Mouse (Mus musculus) T-cell, adult 2 months (primary cell): Measurements from ENCODE around the gene Nlgn1.

Experiments used
- DNase-seq: peaks from one replicate; pipeline ENCODE4 v3.0.0; 2022; ENCODE audit warnings: low spot score

Nlgn1 gene

DNA sequence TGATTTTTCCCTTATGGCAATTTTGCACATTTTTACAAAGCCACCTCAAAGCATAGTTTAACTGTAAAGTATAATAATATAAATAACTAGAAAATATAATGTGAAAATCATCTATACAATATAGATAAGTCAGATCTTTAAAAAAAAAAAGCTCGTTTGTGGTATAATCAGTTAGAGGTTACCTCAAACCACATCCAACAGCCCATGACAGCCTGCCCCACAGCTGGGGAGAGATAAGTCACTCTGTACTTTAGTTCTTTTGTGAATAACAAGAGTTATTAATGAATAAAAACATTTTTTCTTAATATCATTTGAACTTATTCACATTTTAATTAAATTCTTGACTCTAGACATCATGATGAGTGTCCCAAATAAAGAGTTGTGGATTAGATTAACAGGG is 130.8 kb downstream of the Nlgn1 start:
- DNase-seq = no peak

DNA sequence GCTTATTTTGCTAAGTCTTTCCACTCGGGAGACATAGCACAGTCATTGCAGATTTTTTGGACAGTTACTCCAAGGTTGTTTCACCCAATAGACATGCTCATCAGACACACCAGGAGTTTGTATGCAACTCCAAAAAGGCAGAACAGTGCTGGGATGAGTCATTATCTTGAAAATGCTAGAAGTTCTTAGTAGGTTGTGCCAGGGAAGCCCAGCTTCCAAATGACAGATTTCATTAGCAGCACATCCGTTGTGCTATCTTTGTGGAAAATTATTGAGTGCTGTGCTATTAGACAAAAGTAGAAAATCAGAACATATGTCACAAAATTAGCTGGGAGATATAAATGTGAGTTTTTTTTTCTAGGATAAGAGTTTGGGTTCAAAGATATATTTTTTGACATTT is 137.3 kb downstream of the Nlgn1 start:
- no peak for DNase-seq

DNA sequence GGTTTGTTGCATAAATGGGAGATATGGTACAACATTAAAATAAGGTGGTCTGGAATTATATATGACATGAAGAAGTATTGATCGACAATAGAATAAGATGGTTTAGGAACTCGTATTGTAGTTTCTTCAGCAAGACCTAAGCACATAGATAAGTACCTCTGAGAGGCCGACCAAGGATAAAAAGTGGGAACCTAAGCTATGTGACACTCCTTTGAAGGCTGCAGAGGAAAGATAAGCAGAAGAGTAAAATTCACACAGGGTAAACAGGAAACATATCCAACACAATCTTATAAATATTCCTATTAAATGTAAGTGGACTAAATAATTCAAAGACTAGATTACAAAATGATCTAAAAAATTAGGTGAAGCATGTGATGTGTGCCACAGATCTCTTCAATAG is 151.2 kb downstream of the Nlgn1 start:
- DNase-seq = no peak

DNA sequence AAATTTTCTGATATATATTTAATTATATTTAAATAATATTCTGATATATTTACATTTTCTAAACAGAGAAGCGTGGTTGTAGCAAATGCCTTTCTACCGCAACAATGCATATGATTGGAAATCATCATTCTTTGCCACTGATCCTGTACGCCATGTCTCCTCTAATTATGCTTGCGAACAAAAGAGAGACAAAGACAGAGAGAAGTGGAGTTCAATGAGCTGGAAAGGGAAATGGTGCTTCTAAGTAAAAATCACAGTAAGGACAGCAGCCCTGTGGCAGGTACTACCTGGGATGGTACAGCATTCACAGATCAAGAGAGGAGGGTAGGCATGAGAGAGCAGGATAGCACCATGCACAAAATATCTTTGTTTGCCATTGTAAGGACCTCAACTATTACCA is 156.9 kb downstream of the Nlgn1 start:
- DNase-seq = no peak

DNA sequence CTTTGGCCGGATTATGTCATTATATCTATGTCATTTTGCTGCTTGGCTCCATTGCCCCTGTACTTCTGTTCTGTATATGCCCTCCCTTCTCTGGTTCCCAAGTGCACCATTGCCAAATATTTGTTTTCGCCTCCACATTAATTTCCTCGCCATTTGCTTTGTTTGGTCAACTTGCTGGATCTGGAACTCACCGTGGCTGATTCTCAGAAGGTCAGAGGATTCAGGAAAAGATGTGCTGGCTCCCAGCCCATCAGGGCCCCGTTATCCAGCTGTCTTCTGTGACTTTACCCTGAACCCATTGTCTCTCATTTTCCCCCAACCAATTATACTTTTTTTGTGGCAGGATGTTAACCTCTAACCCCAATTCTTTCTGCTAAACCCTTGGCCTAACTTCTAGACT is 158.0 kb downstream of the Nlgn1 start:
- no peak for DNase-seq

DNA sequence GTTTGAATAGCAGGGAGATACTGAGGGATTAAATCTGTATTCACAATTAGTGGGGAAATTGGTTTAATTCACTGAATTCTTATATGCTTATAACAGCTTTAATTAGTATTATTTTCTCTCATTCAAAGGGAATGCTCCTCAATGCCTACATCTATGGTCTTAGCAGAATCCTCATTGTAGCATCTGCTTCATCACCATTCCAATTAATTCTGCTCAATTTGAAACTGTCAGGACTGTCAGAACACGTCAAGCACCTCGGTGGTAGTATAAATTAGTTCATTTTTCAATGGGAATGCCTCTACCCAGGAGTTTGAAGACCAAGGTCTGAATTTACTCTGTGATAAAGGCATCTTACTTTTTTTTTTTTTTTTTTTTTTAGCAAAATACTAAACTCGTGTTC is 158.6 kb downstream of the Nlgn1 start:
- DNase-seq = no peak

DNA sequence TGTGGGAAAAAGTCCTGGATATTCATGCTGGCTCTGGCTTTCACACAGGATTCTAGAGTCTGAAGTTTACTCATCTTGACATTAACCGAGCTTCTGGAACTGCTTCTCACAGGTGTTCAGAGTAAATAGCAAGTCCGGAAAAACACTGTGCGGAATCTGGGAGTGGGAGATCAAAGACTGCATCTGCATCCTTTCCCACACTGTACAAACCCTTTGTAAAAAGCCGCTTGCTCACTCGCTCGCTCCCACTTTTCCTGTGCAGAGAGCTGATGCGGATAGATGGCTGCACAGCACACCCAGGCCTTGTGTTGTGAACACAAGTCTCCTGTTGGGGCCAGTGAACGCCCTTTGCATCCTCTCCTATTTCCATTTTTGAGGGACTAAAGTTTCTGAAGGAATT is 165.5 kb downstream of the Nlgn1 start:
- no peak for DNase-seq

DNA sequence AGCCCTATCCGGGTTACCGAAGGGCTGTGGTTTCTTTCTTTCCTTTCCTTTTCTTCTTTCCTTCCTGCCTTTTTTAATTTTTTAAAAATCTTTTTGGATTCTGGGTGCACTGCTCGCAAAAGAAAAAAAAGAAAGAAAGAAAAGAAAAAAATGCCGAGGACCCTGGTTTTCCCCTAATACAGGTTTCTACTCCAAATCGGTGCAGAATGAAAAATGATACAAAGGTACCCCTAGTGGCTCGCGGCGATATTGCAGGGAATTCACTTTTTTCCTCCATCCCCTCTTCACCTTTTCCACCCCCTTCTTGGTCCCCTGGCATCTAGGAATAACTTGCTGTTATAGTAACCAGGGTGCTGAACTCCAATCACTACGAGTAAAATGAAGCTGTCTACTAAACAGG is 178.5 kb downstream of the Nlgn1 start:
- DNase-seq = no peak

DNA sequence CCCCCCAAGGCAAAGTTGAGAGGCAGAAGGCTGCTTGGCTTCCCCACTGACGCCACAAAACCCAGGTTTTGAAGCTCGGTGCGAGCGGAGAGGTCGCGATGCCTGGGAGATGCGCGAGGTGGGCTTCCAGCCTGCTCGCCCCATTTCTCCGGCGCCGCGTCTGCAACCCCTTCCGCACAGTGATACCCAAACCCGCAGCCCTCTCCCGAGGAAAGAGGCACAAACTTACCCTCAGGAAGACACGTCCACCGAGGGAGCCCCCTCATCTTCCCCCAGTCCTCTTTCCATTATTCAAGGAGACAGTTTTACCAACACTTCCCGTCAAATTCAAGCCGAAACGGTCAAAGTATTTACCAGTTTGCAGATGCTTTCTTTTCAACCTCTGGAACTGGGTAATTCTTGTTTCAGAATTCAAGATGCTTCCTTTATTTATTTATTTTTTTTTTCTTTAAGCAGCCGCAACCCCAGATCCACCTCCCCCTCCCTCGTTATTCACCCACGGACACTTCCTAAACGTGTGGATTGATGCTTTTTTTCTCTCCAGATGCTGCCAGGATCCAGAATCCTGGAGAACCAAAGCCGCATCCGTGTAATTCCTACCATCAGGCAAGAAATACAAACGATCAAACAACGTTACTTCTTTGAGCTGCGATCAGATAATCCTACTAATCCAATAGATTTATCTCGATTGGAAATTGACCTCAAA is 179.1 kb downstream of the Nlgn1 start:
- DNase-seq = no peak

DNA sequence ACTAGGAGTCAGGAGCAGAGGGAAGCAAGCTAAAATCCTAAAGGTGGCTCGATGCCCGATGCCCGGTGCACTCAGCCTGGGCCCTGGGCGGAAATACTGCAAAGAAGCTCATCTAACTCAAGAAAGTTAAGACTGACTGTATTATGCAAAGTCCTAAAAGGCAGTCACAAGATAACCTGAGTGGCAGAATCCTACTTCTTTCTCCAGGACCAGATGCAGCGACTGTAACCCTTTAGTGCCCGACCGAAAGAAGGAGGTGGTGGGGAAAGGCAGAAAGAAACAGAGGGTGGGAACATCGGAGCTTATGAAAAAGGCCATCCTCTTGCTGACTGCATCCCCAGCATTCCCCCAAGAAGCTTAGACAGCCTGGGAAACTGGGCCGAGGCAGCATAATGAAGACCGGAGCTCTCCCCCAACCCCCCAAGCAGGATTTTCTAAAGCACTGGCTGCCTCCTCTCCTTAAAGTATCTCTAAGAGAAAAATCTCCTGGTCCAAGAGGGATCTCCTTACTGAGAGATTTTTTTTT is 179.7 kb downstream of the Nlgn1 start:
- DNase-seq = no peak

DNA sequence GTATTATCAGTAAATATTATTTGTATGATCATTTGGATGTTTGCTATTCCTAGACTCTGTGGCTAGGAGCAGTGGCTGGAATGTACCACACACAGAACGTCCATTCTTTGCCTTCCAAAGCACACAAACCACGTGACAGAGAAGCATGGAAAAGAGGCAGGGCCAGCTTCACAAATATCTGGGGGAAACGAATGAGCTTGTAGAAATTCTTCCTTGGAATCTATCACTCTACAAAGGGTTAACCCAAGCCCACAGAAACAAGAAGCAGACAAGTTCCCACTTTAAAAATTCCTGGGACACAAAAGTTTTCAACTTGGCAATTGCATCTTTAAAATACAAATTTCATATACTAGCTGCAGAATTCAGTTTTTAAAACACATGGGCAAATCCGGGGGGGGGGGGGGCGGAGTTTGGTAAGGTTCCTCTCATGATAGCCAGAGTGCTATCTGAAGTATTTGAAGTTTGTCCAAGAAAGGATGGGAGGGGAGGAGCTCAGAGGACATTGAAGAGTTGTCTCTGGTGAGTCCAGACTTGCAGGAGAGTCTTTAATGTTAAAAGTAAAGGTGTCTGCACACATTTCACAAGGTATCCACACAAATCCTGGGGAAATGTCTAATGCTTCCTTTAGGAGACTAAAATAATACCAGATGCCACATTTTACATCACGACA is 180.8 kb downstream of the Nlgn1 start:
- no peak for DNase-seq

DNA sequence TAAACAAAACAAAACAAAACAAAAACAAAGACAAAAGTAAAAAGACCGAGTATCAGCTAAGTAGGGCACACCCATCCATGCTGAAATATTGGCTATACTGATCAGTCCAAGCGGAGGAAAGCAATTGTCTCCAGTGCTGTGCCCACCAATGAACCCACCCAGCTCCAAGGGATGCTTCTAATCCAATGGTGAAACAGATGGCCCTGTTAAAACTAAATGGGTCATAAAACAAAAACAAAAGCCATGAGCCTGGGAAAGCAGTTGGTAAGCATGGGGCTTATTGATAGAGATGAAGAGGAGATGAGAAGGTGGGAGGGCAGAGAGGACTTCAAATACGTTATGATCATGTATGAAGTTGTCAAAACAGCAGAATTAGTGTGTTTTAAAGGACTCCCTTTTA is 186.1 kb downstream of the Nlgn1 start:
- no peak for DNase-seq

DNA sequence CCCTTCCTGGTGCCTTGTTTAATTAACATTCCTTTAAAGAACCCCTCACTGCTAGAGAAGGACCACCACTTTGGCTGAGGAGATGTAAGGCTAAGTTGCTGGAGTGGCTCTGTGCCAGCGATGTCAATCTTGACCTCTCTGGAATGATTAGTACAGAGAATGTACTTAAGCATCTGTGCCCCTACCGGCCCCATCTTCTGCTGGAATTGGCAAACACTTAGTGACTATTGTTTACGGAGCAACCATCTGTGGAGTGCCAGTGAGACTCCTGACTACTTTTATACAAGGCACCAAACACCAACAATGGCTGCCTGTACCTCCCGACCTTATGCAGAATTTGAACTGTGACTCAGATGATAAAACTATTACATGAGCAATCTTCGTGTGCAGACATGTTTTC is 186.8 kb downstream of the Nlgn1 start:
- no peak for DNase-seq

DNA sequence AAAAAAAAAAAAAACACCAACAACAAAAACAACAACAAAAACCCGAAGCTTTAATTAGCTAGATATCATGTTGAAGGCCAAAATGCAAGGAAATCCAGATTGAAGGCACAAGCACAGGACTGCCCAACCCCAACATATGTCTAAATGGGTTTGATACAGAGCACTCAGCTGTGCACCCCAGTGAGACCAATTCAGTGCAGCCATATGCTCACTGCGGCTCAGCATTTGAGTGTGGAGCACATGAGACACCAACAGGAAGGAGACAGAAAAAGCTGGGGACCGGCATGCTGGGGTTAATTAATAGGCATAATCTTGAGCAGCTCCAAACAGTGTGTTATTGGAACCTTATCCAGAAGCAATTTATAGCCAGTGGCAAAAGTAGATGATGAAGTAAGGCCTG is 190.7 kb downstream of the Nlgn1 start:
- no peak for DNase-seq

DNA sequence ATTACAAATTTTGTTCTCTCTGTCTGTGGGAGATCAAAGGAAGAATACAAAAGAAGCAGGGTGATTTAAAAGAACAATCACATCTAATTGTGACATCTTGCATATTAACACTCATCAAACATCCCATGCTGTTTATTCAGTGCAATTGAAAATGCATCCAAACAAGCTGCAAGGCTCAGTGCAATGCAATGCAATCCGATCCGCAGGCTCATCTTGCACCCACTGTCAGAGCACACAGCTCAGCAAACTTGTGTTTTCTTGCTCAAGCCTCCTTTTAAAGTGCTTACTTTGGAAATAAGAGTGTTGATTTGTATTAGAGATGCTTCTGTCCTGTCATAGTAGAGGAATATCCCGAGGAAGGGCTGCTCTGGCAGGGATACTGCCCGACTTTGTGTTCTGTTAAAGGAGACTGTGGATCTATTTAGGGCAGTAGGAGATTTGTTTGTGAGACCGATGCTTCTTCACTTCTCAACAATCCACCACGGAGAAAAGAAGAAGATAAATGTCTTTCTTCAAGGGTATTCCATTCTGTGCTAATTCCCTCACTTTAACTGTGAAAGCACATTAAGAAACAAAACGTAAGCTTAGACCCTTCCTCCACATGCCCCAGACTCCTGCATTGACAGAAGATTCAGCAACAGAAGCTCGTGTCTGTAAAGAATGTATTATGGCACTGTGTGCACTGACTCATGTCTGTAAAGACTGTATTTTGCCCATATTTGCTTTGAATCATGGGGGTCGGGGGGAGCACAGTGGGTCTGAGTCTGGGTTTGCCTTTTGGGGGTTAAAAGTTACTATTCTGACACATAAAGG is 197.2 kb downstream of the Nlgn1 start:
- DNase-seq = no peak

DNA sequence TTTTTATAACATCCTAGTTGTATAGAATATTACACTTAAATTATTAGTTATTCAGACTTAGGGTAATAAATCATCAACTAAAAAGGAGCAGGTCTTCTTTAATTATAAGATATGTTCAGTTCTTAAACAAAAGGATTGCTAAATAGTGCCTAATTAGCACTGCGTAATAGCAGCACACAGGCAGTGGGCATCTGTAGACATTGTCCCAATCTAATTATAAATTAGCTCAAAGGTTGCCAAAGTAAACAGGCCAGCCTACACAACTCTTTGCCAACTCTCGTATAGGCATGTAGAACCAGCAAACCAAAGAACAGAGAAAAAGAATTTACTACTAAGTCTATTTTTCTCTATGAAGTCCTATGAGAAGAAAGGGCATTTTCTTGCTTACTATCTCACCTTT is 201.3 kb downstream of the Nlgn1 start:
- DNase-seq = no peak

DNA sequence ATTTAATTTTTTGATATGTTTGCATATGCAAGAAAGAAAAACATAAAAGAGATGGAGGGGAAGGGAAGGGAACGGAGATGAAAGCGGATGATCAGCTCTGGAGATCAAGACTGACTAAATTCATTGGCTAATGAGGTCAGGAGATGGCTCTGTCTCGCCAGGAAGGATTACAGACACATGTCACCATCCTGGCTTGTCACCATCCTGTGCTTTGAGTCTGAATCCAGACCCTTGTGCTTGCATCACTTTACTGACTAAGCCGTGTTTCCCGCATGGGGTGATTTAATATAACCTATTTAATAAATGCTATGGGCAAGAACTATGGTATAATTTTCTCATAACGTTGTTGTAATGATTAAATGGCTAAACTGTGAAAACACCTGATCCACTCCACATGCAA is 202.8 kb downstream of the Nlgn1 start:
- no peak for DNase-seq

DNA sequence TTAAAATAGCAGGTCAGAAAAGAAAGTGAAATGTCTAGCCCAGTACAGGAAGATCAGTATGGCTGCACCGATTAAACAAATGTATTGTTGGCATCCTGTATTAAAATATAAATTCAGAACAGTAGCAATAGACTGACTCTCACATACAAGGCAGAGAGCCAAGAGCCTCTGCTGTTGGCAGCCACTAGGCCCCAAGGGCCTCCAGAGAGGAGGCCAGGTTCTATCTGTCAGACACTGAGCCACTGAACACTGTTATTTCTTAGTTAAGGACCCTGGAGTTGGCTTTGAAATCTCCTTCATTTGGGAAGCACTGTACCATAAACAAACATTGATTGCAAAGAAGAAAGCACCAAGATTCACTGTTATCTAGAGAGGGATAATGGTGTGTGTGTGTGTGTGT is 215.2 kb downstream of the Nlgn1 start:
- no peak for DNase-seq

DNA sequence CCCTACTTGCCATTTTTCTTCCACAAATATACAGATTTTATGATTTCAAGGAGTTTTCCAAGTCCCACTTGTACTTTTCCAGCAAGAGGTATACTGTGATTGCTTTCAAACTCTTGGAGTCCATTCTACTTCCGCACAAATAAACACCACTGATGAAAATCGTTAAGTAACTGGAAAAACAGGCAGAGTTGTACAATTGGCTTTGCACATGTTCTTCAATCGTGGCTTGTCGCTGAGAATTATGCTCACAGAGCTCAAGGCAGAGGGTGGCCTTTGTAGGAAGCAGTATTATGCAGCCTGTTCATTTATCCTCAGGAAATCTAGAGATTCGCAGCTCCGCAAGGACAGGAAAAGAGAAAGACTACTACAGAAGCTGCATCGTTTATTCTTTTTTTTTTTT is 225.9 kb downstream of the Nlgn1 start:
- DNase-seq = no peak

DNA sequence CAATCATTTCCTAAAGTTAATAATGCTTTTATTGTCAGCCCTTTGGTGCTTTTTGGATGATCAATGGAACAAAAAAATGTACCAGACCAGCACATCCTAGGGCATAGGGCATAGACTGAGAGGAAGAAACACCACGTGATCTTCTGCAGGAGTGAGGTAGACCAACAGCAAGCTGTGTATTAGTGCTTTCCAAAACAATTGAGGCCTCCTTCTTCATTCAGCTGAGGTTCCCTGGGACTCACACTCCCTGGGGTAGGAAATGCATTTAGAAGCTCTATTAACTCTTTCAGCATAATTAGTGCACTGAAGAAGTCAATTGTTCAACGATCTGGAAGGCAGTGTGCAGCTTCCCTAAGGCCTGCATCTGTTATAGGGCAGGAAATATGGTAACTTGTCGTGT is 226.7 kb downstream of the Nlgn1 start:
- DNase-seq = no peak

DNA sequence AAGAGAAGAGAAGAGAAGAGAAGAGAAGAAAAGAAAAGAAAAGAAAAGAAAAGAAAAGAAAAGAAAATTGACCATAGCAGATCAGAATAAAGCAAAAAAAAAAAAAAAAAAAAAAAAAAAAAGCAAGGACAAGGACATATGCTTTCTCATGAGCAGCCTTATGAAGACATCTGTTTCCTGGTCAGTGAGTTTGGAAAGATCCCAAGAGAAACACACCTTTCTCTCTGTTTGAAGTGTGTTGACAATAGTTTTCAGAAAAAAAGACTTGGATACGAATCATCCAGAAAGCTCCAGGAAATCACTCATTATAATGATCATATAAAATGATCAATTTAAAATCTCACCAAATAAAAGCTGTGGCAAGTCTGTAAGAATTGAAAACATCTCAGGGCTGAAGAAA is 230.0 kb downstream of the Nlgn1 start:
- no peak for DNase-seq

DNA sequence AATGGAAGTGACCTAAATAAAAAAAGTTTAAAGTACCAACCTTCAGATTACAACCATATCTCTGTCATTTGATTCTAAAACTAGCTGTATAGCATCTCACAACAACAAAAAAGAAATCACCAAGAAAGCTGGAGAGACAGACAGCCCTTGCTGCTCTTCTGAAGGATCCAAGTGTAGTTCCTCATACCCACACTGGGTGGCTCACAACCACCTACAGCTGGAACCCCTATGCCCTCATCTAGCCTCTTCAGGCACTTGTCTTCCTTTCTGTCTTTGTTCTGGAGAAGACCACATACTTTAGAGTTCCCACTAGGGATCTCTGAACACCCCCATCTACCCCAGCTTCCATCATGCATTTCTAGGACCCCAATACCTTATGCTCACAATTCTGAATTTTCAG is 236.7 kb downstream of the Nlgn1 start:
- no peak for DNase-seq

DNA sequence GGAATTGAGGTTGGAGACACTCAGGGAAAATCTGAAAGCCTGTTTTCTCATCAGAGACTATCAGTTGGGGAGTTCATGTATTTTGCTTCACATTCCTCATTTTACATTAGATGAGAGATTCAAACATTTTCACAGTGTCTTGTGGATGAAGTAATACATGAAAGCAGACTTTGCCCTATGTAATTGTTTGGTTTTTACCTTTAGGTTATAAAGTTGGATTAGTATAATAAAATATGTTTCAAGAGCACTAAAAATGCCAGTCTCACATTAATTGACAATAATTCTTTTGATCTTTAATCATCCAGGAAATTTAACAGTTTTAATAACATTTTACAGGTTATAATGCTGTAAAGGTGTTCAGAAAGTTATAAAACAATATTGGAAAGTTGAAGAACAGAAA is 262.9 kb downstream of the Nlgn1 start:
- no peak for DNase-seq
